Mouse (Mus musculus): ENCODE data around the gene Slc7a5.

Gene Slc7a5

DNA sequence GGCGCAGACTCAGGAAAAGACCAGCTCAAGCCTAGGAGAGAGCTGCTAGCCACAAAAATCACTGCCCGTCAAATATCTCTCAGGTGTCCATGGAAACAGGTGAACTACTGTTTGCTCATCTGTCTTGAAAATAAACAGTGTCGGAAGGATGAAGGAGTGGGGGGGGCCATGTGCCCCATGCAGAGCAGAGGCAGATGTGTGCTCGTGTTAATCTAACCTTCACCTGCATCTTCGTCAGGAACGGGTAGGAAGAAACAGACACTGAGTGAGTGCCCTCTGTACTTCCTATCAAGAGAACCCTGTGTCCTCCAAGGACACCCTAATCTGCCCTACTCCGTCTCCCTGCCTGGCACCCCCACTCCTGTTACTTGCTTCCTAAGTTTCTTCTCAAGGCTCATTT, 55.8 kb downstream of the Slc7a5 start:
- in situ Hi-C loops (cut with MboI, MseI): no loop called here

DNA sequence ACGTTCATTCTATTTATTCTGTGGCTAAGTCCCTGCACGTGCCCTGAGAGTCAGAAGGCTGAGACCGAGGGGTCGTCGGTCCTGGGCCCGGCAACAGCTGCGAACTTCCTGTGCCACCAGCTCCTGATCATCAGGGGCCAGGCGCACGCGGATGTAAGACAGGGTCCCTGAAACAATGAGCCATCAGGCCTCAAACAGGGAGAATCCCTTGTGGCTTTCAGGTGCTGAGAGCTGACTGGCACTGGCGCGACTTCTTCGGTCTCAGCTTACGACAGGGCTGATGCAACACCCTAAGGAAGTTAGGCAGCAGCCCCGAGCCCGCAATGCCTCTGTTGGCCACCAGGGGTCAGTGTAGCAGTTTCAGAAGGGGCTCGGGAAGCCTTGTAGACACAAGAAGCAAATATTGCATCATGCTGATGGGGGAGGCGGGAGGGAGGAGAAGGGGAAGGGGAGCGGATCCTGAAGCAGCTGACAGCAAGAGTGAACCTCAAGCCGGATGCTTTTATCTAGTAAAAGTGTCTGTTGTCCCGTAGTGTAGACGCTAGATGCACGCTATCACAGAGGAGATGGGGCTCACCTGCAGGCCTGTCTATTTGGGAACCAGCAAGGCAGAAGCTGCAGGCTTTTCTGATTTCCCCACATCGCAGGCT, 56.5 kb downstream of the Slc7a5 start:
- in situ Hi-C loops (cut with MboI, MseI): no loop called here

DNA sequence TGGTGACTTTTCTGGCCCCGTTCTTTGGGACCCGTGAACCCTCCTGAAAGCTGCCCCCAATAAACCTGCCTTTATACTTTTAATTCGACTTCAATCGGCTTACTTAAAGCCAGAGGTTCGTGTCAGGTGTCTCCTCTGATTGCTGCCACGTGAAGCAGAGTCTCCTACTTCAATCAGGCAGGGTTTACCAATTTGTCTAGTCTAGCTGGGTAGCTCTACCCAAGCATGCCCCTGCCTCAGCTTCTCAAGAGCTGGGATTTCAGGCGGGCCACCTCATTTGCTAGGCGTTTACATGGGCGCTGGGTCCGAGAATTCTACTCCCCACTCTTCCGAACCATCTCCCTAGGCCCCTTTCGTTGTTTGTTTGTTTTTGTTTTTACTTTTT, 57.1 kb downstream of the Slc7a5 start:
- in situ Hi-C loops (cut with MboI, MseI): no loop called here

DNA sequence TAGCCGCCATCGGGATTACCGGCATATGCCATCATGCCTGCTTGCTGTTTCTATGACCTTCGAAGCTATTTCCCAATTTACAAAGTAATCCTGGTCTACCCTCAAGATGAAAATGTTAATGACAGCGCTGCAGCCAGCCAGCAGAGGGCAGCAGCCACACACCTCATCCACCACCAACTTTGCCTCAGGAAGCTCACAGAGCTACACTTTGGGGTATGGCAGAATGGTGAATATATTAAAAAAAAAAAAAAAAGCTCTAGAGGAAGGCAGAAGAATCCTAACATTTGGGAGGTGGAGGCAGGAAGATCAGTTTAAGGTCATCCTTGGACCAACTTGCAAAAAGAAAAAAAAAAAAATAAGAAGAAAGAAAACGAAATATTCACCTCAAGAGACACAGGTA, 57.5 kb downstream of the Slc7a5 start:
- in situ Hi-C loops (cut with MboI, MseI): no loop called here

DNA sequence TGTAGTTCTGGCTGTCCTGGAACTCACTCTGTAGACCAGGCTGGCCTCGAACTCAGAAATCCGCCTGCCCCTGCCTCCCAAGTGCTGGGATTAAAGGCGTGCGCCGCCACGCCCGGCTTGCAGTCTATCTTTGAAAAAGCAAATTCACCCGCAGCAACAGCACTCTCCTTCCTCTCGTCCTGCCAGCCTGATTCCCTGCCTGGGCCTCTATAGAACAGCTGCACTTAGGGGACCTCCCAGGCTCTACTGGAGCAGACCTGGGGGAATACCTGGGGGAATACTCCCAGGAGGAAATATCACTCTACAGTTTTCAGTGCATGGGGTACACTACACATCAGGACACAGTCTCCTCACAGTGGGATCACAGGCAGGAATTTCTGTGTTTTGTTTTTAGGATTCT, 58.2 kb downstream of the Slc7a5 start:
- in situ Hi-C loops (cut with MboI, MseI): loop anchor here (5.0 kb wide), 1 partner anchor 423 kb away; no protein-coding TSS in a partner anchor

DNA sequence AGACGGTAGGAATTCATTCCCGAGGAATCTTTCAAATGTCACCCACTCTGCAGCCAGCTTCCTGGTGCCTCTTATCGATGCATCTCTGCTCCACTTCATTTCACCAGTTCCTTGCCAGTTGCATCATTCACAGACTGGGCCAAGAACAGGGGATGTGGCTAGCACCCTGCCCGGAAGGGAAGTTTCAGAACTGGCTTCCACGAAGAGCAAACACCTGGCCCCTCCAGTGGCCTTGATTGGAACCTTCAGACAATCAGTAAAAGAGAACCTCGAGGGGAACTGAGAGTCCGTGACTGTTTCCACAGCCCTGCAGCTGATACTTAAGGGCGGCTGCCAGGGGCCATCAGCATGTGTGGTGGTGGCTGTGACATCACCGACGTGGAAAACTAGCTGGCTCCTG, 59.0 kb downstream of the Slc7a5 start:
- in situ Hi-C loops (cut with MboI, MseI): loop anchor here (5.0 kb wide), 1 partner anchor 424 kb away; no protein-coding TSS in a partner anchor

DNA sequence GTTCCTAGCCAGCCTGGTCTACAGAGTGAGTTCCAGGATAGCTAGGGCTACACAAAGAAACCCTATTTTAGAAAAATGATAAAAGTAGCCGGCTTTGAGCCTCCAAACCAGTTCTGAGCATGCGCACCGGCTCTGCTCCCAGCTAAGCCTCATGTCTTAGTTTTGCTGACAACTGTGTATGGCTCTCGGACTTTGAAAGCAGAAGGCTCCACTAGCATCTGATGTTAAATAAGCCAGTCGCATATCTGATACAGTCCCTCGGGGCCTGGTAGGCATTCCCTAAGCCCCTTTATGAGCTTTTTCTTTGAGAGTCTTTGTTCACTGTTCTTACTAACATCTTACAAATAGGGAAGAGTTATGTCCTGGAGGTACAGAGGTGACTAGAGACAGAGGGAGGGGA, 59.5 kb downstream of the Slc7a5 start:
- in situ Hi-C loops (cut with MboI, MseI): loop anchor here (5.0 kb wide), 1 partner anchor 424 kb away; no protein-coding TSS in a partner anchor

DNA sequence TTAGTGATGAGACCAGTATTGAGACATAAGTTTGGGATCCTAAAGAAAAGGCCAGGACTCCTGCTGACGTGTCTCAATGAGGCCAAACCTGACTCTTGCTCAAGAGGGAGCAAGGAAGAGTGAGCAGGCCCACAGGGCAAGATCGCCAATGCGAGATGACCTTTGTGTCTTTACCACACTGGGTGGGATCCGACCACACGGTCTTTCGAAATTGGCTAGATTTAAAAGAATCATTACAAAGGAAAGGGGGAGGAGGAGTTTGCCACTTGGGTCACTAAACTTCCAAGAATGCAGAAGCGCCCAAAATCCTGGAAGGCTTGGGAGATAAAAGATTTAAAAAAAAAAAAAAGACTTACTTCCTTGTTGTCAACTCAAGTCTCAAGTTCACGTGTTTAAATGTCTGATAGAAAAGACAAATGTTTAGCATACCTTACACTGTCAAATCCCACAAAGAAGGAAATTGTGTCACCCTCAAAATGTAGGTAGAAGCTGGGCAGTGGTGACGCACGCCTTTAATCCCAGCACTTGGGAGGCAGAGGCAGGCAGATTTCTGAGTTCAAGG, 60.2 kb downstream of the Slc7a5 start:
- in situ Hi-C loops (cut with MboI, MseI): loop anchor here (5.0 kb wide), 1 partner anchor 425 kb away; no protein-coding TSS in a partner anchor

DNA sequence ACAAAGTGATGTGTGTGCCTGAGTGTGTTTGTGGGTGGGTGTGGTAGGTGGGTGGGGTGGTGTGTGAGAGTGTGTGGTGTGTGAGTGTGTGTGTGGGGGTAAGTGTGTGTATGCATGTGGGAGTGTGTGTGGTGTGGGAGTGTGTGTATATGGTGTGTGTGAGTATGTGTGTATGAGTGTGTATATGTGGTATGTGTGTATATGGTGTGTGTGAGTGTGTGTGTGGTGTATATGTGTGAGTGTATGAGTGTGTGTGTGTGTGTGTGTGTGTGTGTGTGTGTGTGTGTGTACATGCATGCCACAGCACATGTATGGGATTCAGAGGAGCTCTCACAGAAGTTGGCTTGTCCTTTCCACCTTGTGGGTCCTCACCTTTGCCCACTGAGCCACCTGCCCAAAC, 60.7 kb downstream of the Slc7a5 start:
- in situ Hi-C loops (cut with MboI, MseI): loop anchor here (5.0 kb wide), 1 partner anchor 425 kb away; no protein-coding TSS in a partner anchor

DNA sequence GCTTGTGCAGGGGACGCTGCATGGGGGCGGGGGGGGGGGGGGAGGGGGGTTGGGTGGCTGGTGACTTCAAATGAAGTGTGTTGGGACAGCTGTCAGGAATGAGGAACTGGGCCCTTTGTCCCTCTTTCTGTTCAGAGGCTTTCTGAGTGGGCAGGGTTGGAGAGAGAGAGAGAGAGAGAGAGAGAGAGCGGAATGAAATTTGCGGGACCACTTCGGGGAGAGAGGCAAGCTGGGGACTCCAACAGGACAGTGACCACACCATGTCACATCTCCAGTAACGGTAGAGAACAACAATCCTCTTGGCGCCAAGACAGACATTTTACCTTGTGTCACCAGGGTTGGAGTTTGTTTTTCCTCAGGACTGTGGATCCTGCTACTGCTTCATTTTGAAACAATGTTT, 62.7 kb downstream of the Slc7a5 start:
- in situ Hi-C loops (cut with MboI, MseI): loop anchor here (5.0 kb wide), 1 partner anchor 428 kb away; no protein-coding TSS in a partner anchor

DNA sequence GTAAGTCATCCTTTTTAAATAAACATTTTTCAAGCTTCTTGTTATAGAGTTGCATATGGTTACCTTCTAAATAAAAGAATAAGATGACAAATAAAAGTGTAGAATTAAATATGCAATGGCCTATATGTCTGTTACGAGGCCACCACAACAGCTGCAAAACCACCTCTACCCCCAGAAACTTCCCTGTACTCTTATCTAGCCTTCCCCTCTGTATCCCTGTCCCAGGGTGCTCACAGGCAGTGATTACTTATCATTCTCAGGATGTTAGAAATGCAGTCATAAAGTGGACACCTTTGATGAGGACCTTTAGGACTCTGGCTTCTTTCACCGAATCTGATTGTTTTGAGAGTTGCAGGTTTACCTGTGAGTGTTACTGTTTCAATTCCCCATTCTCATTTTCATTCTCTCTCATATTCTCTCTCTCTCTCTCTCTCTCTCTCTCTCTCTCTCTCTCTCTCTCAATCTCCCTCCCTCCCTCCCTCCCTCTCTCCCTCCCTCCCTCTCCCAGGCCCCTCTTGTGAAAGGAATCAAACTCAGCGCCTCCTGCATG, 64.2 kb downstream of the Slc7a5 start:
- in situ Hi-C loops (cut with MboI, MseI): no loop called here

DNA sequence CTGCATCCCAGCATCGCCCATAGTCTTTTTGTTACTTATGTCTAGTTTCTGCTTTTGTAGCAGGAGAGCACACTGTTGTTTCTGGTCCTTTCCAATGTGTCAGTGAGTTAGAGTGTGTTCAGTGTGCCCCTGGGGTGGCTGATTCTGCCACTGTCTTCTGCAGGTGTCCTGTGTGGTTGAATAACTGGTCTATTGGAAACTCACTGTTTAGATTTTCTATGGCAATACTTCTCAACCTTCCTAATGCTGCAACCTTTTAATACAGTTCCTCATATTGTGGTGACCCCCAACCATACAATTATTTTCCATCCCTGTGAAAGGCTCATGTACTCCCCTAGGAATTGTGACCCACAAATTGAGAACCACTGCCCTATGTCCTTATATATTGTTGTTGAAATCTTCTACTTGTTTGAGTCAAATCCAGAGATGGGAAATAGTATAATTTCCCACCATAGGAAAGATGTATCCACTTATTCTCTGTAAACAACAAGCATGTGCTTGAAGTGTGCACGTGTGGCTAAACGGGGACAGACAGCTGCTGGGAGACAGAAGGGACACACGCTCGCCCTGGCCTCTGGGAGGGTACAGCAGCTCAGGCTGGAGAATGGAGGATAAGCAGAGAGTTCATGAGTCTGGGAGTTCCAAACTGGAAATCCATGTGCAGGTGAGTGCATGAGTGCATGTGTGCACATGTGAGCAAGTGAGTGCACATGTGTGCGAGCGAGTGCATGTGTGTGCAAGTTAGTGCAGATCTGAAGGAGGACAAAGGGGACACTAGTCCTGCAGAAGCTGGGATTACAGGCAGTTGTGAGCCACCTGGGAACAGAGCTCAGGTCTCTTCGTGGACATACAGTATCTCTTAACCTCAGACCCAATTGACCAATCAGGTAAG, 65.2 kb downstream of the Slc7a5 start:
- in situ Hi-C loops (cut with MboI, MseI): no loop called here

DNA sequence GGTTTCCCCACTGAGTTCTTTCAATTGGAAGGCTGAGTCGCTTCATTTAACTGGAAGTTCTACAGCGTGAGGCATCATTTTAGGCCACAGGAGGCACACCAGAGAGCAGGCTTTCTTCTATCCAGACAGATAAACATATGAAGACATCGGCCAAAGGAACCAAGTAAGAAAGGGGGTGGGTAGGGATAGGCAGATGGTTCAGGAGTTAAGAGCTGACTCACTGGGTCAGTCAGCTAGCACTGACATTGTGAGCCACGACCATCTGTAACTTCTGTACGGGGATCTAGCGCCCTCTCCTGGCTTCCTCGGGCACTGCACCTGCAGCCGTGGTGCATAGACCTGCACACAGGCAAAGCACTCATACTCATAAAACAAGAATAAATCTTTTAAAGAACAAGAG, 66.3 kb downstream of the Slc7a5 start:
- in situ Hi-C loops (cut with MboI, MseI): no loop called here

DNA sequence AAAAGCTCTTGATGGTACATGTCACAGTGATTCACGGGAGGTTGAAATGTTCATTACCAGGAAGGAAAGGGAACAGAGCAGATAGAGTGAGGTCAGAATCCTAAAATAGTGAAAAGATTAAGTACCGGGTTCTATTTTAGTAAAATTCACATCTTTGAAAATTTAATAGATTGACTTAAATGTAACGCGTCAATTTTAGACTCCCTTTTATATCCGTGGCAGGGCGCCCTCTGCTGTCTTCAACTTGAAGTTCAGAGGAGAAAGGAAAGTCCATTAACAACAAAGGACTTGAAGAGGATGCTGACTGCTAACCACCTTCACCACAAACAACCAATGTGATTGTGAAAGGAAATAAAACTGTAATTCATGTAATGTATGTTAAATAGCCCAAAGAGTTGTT, 75.0 kb downstream of the Slc7a5 start:
- in situ Hi-C loops (cut with MboI, MseI): no loop called here

DNA sequence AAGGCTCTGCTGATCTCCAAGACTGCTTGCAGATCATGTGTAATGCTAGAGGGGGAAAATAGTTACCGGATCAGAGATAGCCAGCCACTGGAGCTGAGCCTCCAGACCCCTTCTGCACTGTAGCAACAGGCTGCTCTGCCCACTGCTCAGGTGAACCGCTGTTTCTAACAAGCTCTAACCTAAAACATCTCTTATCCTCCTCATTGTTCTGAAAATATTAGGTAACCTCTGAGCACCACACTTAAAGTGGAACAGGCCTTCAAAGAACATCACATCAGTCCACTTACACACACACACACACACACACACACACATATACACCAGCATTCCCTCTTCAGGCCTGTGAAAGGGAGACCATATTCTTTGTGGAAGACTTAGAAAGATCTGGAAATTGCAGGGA, 75.4 kb downstream of the Slc7a5 start:
- in situ Hi-C loops (cut with MboI, MseI): no loop called here

Data from T-helper 1 cell (primary cell).